Mouse (Mus musculus): ENCODE results near the gene Zgpat.

Zgpat gene

GRCm38 (mm10) chr2:181384919-181385391 is 20.2 kb downstream of the Zgpat start:
- DNase-seq (ENCODE audit: low spot score in 2 of 2) = no peak

GRCm38 (mm10) chr2:181385885-181386284 is 21.2 kb downstream of the Zgpat start:
- peak in 1 of 2 experiments; percentile 53 for DNase-seq (ENCODE audit: low spot score in 2 of 2)

DNA sequence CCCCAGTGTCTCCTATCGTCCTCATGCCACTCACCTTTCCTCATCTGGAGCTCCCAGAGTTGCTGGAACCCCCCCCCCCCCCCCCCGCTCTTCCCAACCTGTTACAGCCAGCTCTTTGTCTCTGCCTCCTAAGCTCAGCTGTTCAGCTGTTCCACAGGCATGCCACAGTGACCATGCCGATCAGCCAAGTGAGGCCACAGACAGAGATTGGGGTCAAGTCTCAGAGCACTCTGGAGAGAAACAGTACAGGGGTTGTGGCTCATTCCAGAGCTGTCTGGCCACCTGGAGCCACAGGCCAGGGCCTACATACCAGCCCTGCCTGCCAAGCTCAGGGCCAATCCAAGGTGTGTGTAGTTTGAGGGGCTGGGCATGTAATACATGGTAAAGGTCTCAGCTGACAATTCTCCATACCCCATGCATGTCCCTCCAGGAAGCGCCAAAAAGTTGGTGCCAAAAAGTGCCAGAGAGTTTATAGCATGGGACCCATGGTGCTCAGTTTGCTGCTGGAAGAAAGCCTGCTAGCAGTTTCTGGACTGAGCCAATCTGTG is 22.0 kb downstream of the Zgpat start:
- DNase-seq (ENCODE audit: low spot score in 2 of 2) = no peak

- no peak for DNase-seq (ENCODE audit: low spot score in 2 of 2)
These were observed 25.6 kb downstream of the Zgpat start for GRCm38 (mm10) chr2:181390136-181390870.

GRCm38 (mm10) chr2:181391022-181391421 is 26.3 kb downstream of the Zgpat start:
- no peak for DNase-seq (ENCODE audit: low spot score in 2 of 2)

DNA sequence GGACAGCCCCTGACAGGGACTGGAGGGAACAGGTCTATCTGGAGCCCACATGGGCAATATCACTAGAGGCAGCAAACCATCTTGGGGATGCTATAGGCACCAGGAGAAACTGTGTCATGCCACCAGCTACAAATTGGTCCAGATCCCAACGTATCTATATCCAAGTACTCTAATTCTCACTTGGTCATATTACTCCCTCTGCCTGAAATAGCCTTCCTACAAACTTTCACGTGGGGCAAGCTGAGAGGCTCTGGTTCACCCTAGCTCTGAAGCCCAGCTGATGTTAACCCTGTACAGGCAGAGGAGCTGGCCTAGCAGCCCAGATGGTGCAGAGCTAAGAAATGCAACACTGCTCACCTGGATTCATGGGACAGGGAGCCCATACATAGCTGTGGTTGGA is 26.8 kb downstream of the Zgpat start:
- no peak for DNase-seq (ENCODE audit: low spot score in 2 of 2)

DNA sequence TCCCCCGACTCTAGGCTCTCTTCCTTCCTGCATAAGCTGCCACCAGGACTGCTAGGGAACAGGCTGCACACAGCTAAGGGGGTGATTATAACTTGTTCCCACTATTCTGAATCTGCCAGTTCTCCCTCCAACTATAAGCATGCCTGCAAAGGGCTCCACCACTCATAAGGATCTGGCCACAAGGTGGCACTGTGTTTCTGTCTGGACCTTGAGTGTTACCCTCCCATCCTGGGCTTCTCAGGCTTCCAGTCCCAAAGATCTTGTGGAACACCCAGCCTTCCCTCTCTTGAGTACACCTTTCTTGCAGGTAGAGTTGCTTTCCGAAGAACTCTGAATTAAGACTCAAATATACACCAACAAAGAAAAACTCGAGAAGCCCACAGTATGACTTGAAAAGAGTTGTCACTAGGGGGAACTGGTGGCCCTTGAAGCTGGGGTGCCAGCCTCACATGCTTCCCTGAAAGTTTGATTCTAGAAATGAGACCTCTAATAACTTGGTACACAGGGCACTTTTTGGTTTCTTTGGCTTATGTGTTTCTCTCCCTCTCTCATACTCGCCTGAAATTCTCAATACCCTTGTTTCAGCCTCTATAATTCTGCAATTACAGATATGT is 28.0 kb downstream of the Zgpat start:
- DNase-seq (ENCODE audit: low spot score in 2 of 2) = peak; percentile 75

DNA sequence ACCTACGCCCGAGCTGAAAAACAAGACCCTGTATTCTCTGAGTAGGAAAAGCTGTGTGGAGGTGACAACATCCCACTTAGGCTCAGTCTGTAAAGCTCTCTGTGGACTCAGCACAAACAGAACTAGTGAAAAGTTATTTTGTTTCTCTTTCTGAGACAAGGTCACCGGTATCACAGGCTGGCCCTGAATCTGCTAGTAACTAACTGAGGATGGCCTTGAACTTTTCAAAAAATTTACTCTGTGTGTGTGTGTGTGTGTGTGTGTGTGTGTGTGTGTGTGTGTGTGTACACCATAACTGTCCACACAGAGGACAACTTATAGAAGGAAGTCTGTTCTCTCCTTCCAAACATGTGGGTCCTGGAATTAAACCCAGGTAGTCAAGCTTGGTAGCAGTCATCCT is 29.4 kb downstream of the Zgpat start:
- no peak for DNase-seq (ENCODE audit: low spot score in 2 of 2)

DNA sequence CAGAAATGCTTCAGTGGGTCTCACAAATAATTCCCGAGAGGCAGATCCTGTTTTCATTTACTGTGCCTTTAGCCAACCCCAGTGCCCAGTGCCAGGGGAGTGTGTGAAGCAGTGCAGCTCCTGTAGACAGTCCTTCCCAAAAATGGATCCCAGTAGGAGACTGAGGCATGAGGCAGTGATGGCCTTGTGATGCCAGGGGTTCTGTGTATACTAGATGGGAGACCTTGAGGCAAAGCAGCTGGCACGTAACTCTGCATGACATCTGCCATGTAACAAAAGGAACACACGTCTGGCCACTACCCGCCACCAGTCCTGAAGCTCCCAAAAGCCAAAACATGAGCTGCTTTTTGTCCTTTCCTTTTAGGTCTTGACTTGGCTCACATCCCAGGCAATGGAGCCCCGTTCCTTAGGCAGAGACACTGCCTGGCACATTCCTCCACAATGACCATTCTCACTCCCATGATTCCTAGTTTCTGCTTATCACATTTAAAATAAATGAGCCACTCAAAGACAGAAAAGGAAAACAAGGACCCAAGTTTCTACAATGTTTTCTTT is 32.6 kb downstream of the Zgpat start:
- no peak for DNase-seq (ENCODE audit: low spot score in 2 of 2)

GRCm38 (mm10) chr2:181401497-181401896 is 36.8 kb downstream of the Zgpat start:
- DNase-seq (ENCODE audit: low spot score in 2 of 2) = no peak

GRCm38 (mm10) chr2:181403722-181404121 is 39.0 kb downstream of the Zgpat start:
- DNase-seq (ENCODE audit: low spot score in 2 of 2) = no peak

GRCm38 (mm10) chr2:181409643-181410042 is 44.9 kb downstream of the Zgpat start:
- DNase-seq (ENCODE audit: low spot score in 2 of 2) = no peak

GRCm38 (mm10) chr2:181410760-181411473 is 46.2 kb downstream of the Zgpat start:
- peak; percentile 24 to 37 for DNase-seq (ENCODE audit: low spot score in 2 of 2)

DNA sequence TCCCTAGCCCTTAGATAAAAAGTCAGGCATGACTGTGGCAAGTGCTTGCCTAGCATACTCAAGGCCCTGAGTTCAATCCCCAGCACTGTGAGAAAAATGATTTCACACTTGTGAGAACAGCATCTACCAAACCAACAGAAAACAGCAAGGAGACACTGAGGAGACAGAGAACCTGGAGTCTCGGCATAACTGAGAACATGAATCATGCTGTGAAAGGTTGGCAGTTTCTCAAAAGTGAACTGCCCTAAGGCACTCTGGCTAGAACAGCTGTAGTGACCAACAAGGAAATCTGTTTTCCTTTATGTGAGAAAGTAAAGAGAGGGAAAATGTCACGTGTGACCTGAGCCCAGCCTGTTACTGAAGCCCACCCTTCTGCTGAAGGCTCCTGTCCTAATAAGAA is 48.4 kb downstream of the Zgpat start:
- DNase-seq (ENCODE audit: low spot score in 2 of 2) = no peak

- DNase-seq (ENCODE audit: low spot score in 2 of 2) = no peak
These were observed 51.2 kb downstream of the Zgpat start for GRCm38 (mm10) chr2:181415945-181416344.

DNA sequence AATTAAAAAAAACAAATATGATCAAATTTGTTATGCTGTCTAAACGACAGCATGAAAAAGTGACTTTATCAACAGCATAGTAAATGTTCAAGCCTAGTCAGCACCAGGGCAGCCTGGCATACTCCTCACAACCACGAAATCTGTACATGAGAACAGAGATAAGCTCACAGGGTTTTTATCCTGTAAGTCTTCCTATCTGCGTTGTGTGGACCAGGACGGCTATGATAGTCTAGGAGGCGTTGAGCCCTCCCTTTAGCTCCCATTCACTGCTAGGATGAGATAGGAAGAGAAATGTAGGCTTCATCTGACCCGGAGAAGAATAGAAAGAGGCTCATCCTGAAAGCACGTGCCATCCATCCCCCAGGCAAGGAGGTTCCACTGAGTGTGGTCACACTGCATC is 54.6 kb downstream of the Zgpat start:
- DNase-seq (ENCODE audit: low spot score in 2 of 2) = no peak

DNA sequence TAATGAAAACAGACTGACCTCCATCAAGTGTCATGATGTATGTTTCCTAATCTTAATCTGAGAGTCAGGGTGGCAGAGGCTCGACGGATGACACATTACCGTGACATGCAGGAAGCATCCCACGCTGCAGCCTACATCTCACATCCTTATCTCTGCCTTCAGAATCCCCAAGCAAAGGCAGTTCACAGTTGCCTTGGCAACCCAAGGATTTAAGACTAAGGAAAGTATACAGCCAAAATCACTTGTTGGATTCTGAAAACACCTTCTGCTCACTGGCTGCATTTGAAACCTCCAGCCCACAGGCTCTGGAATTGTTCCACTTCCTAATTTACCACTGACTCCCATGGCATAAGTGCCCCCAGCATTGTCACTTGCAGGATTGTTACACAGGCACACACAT is 55.7 kb downstream of the Zgpat start:
- peak; percentile 62 to 78 for DNase-seq (ENCODE audit: low spot score in 2 of 2)

DNA sequence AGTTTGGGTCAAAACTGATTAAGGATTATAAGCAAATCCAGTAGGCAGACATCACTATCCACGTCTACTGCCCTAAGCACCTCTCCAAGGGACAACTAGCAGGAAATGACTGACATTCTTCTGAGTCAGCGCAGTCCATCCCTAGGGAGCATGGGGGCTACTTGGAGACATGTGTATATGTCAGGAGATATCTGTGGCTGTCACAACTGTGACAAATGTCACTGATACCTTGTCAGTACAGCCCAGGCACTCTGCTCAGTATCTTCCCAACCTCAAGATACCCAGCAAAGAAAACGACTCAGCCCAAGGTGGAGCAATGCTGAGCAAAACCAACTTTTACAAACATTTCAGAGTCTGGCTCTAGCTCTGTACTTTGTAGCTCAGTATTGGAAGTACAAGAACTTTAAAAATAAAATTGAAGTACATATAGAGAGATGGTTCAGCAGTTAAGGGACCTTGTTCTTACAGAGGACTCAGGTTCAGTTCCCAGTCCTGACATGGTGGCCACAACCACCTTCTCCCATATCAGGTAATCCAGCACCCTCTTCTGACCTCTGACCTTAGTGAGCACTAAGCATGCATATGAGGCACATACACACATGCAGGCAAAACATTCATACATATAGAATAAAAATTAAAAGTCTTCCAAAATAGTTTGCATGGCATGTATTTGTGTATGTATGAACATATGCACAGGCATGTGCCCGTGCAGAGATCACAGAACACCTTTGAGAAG is 56.3 kb downstream of the Zgpat start:
- DNase-seq (ENCODE audit: low spot score in 2 of 2) = no peak

GRCm38 (mm10) chr2:181423834-181424233 is 59.1 kb downstream of the Zgpat start:
- DNase-seq (ENCODE audit: low spot score in 2 of 2) = no peak

Measured in right cerebral cortex, postnatal 36 days (tissue).